Mouse (Mus musculus): ENCODE measurements around the gene Sco1. TPM values are rescaled to one million over a fixed set of nuclear protein-coding genes. Genes with fewer than 3 reads are reported as not detected.

Sco1 gene
- 9.3 and 10.8 TPM in 2 replicates for polyA plus RNA-seq (2015; fragmentation: Nextera tagmentation; extraction: Ambion mirVana)

DNA sequence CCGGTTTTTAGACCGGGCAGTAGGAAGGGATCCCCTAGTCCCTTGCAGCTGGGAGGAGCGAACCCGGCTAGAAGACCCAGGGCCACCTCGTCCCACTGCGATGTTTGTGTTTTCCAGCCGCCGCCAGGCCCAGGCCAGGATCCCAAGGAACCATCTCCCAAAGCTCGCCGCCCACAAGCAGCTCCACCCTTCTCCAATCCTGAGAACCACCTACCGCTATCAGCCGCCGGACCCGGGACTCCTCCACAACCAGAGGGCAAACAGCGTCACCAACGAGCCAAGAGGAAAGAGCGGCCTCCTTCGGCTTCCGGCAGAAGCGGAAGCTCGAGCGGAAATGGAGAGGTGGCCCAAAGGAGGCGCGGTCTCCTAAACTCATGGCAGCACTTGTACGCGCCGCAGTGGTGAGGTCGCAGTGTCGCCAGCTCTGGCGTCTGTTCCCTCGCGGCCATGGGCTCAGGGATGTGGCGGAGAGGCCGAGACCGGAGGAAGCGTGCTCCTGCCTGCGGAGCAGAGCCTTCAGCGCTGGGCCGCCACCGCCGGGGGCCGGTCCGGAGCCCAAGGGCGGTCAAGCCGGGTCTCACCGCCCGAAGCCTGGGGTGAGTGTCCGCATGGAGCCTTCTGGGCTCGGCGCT, at the start of gene Sco1, which contains the start of gene Adprm:
TSS of gene Sco1 (plus strand) at position 350 of the 632 bp plus-strand sequence.
TSS of gene Adprm (minus strand) at position 274 of the 632 bp plus-strand sequence.

DNA sequence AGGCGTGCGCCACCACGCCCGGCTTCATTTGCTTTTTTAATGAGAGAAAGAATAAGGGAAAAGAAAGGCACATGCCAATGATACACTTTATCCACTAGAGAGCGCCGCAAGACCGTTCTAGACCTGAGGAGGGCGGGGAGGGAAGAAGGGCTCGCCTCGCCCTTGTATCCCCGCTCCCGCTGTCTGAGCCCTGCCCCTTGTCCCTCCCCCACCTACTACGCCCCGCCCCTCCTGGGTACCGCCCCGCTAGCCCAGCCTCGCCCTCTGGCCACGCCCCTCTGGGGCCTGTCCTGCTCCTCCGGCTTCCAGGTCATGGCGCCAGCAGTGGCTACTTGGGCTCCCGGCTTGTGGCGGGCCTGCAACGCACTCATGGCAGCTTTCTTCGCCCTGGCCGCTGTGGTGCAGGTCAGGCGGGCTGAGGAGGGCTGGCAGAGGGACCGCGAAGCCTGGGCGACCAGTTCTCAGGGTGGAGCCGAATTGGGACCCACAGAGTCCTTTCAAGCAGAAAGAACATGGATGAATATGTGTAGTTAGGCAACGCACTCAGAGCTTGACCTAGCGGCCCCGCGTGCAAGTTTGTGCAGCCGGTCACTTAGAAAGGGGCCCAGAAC, 27.5 kb upstream of the Sco1 start, which contains the start of gene Tmem220:
TSS of gene Tmem220 (plus strand) at position 288 of the 611 bp plus-strand sequence.

DNA sequence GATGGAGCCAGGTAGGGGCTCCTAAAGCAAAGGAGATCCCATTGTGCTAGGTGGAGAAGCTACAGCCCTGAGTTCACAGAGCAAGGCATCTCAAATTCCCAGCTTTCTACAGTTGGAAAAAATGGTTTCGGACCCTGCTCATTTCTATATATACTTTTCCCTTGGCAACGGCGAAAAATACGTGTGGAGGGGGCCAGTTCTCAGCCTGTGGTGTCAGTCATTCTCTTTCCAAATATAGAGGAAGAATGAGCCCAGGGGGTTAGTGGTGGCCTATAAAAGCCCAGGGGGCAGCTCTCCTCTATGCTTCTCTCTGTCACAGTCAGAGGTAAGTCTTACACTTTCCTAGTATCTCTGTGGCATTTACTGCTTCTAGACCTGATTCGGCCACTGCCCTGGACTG, 25.5 kb downstream of the Sco1 start, which contains the start of gene Myh3:
TSS of gene Myh3 (plus strand) at position 301 of the 400 bp plus-strand sequence.

Small RNAs within 50 kb of the gene (microRNA-seq; reads per million reads assigned to microRNA genes)
- gene Mir6923 = not detected

Other genes with a start within 250 kb of the Sco1 start
- gene Pirt, start 140.7 kb upstream of the Sco1 start, polyA plus RNA-seq (2015; fragmentation: Nextera tagmentation; extraction: Ambion mirVana) = 0.22 and 0.23 TPM in 2 replicates
- gene Tmem238l, start 96.0 kb upstream of the Sco1 start, polyA plus RNA-seq (2015; fragmentation: Nextera tagmentation; extraction: Ambion mirVana) = 11.0 and 12.9 TPM in 2 replicates
- 3.4 and 3.7 TPM in 2 replicates for gene Tmem220, start 27.5 kb upstream of the Sco1 start, polyA plus RNA-seq (2015; fragmentation: Nextera tagmentation; extraction: Ambion mirVana)
- gene Adprm, start 76 bp upstream of the Sco1 start, polyA plus RNA-seq (2015; fragmentation: Nextera tagmentation; extraction: Ambion mirVana) = 17.2 and 19.7 TPM in 2 replicates
- gene Myh3, start 25.6 kb downstream of the Sco1 start, polyA plus RNA-seq (2015; fragmentation: Nextera tagmentation; extraction: Ambion mirVana) = 0.06 and 0.18 TPM in 2 replicates
- gene Myh2, start 118.4 kb downstream of the Sco1 start, polyA plus RNA-seq (2015; fragmentation: Nextera tagmentation; extraction: Ambion mirVana) = 8.9 and 21.5 TPM in 2 replicates
- gene Myh1, start 147.4 kb downstream of the Sco1 start, polyA plus RNA-seq (2015; fragmentation: Nextera tagmentation; extraction: Ambion mirVana) = 0.89 and 2.2 TPM in 2 replicates
- 0.06 and 0.07 TPM in 2 replicates for gene Myh4, start 185.4 kb downstream of the Sco1 start, polyA plus RNA-seq (2015; fragmentation: Nextera tagmentation; extraction: Ambion mirVana)
- gene Myh8, start 224.5 kb downstream of the Sco1 start, polyA plus RNA-seq (2015; fragmentation: Nextera tagmentation; extraction: Ambion mirVana) = 18.2 and 30.1 TPM in 2 replicates

Data from urinary bladder, postnatal 0 days (tissue).